Comparison of ENCODE assay signal across 8 mouse cellular contexts in the genomic region with DNA sequence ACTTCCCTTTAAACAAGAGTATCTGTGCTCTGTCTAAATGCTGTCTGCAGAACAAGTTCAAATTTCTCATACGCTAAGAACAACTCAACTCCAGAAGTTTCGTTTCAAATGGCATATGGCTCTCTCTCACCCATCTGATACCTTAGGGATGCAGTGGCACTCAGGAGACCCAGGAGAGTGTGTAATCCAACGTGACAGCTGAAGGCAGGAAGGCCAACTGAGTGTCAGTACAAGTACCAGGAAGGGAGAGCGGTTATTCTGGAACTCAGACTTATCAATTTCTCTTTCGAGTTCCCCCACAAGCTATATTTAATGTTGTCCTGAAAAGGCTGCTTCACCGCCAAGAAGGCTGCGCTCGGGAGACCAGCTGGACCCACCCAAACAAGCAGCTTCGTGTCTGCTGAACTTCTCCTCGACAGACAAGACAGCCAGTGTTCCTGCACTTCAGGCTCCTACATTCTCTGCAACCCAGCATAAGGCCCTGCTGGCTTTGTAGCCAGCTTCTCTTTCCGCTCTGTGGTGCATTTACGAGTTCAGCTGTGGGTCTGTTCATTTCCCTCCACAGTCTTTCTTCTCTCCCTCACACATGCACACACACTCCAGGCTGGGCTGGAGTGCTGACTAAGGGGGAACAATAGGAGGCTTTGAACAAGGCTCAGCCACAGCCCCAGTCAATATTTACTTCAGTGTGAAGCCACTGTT. TPM values are rescaled to one million over a fixed set of nuclear protein-coding genes. Genes with fewer than 3 reads are reported as not detected.
A peak's percentile ranks its signal among the peaks of the same experiment; 100 is the strongest.
DNase-seq lines count a peak whose midpoint lies in the region; ATAC-seq and TF ChIP-seq lines count a peak whose summit lies in the region.

No protein-coding gene starts in this region.

- no peak overlapping the region for H3K27ac ChIP-seq in intestine, postnatal 0 days (ENCODE audit: low read depth, low read length)
- peak overlapping the region; percentile 43; the same call in 1 of the 2 replicates for H3K27ac ChIP-seq in midbrain, postnatal 0 days (ENCODE audit: low read depth, low read length)

- ATAC-seq in intestine, postnatal 0 days, result no peak
- ATAC-seq in midbrain, postnatal 0 days (ENCODE audit: low FRiP score), result peak; percentile 62
- no peak for ATAC-seq in megakaryocyte-erythroid progenitor cell, adult 5-6 weeks (replicated peaks; ENCODE audit: low FRiP score, low TSS enrichment, poor library complexity, severe bottlenecking)

- TF ChIP-seq CTCF in intestine, postnatal 0 days (IDR thresholded peaks at IDR 0.05; ENCODE audit: low read depth), result no peak
- TF ChIP-seq CTCF in midbrain, postnatal 0 days (IDR thresholded peaks at IDR 0.05), result no peak

- H3K27me3 ChIP-seq in intestine, postnatal 0 days (replicated peaks; ENCODE audit: control insufficient read depth, insufficient read depth, low read length), result no peaks in the 10 kb centered on the region
- H3K27me3 ChIP-seq in midbrain, postnatal 0 days (ENCODE audit: insufficient read depth, low read length), result no peaks in the 10 kb centered on the region

- 29% methylated on average over 12 of the region's 12 CpGs for WGBS in intestine, postnatal 0 days
- 26% methylated on average over 12 of the region's 12 CpGs for WGBS in midbrain, postnatal 0 days

- no peak overlapping the region for H3K9ac ChIP-seq in intestine, postnatal 0 days (ENCODE audit: low read depth, low read length)
- no peak overlapping the region for H3K9ac ChIP-seq in midbrain, postnatal 0 days (replicated peaks; ENCODE audit: low read length, poor library complexity, severe bottlenecking)

- peak overlapping the region; percentile 30; the same call in 1 of the 2 replicates for H3K4me2 ChIP-seq in intestine, postnatal 0 days (replicated peaks; ENCODE audit: low read depth)
- H3K4me2 ChIP-seq in midbrain, postnatal 0 days (ENCODE audit: low read depth, low read length, poor library complexity, severe bottlenecking), result peak overlapping the region; percentile 26

- peaks cover 4% of the 10 kb centered on the region; the same call in 1 of the 2 replicates for H3K36me3 ChIP-seq in intestine, postnatal 0 days (ENCODE audit: control insufficient read depth, insufficient read depth)
- H3K36me3 ChIP-seq in midbrain, postnatal 0 days (ENCODE audit: insufficient read depth, low read length), result no peaks in the 10 kb centered on the region

- no peaks in the 10 kb centered on the region for H3K4me1 ChIP-seq in intestine, postnatal 0 days (replicated peaks; ENCODE audit: control insufficient read depth, insufficient read depth, low read length)
- H3K4me1 ChIP-seq in midbrain, postnatal 0 days (ENCODE audit: insufficient read depth, low read length), result no peaks in the 10 kb centered on the region

- peak; percentile 22 for DNase-seq in layer of hippocampus, adult 11-12 months (ENCODE audit: low spot score)
- DNase-seq in layer of hippocampus, postnatal 25 days (ENCODE audit: extremely low spot score in 1 of 2, low spot score in 1 of 2), result no peak
- peak; percentile 42 for DNase-seq in ZHBTc4 (ENCODE audit: low read depth, low spot score)
- peak; percentile 68 for DNase-seq in forelimb bud, embryonic 11.5 days (ENCODE audit: low read depth, low spot score)
- peak; percentile 60 for DNase-seq in midbrain, postnatal 0 days (ENCODE audit: low spot score)
- no peak for DNase-seq in kidney, adult 11 months

- H3K9me3 ChIP-seq in intestine, postnatal 0 days (ENCODE audit: control insufficient read depth), result no peaks in the 10 kb centered on the region
- H3K9me3 ChIP-seq in midbrain, postnatal 0 days (ENCODE audit: low read length), result no peaks in the 10 kb centered on the region

- H3K4me3 ChIP-seq in intestine, postnatal 0 days (ENCODE audit: low read depth, low read length), result no peak overlapping the region
- no peak overlapping the region for H3K4me3 ChIP-seq in midbrain, postnatal 0 days (ENCODE audit: low read depth, low read length)

RNA-seq across cellular contexts. Expression of gene Efna5, which starts 18.7 kb away (rescaled TPM):
- 1 to 10 TPM; 6.9 to 7.2 TPM for total RNA-seq in layer of hippocampus, postnatal 25 days (2021)
- 8.6 and 10.5 TPM in 2 replicates for polyA plus RNA-seq in intestine, postnatal 0 days (2015; fragmentation: Nextera tagmentation; extraction: Ambion mirVana)
- total RNA-seq in midbrain, postnatal 0 days (2014; rRNA removed), result 11.1 and 18.3 TPM in 2 replicates
- polyA plus RNA-seq in midbrain, postnatal 0 days (2015; fragmentation: Nextera tagmentation; extraction: Ambion mirVana), result 48.1 and 59.5 TPM in 2 replicates
- total RNA-seq in megakaryocyte-erythroid progenitor cell, adult 5-6 weeks (2014; fragmentation: Nextera tagmentation), result not detected in 2 replicates
- total RNA-seq in megakaryocyte-erythroid progenitor cell, adult 5-6 weeks (2017), result not detected in 2 replicates

Comparison
In these comparisons a context has a peak if more than half of its experiments do, and no peak if none do; other contexts are left out.
1. DNase-seq: peak in layer of hippocampus, adult 11-12 months (single experiment), ZHBTc4 (single experiment), forelimb bud, embryonic 11.5 days (single experiment) and midbrain, postnatal 0 days (single experiment); none in layer of hippocampus, postnatal 25 days (0 of 2) and kidney, adult 11 months (single experiment).
2. RNA of gene Efna5, which starts 18.7 kb away (total RNA-seq): 11.1 to 18.3 TPM in midbrain, postnatal 0 days and 6.9 to 7.2 TPM in layer of hippocampus, postnatal 25 days; not detected in megakaryocyte-erythroid progenitor cell, adult 5-6 weeks; every median in the first group is over 4 times any median in the second.